17 mouse cellular contexts compared by ENCODE assay signal in genomic region chr13:42277751-42278150, GRCm38 (mm10). TPM values are rescaled to one million over a fixed set of nuclear protein-coding genes. Genes with fewer than 3 reads are reported as not detected.
A peak's percentile ranks its signal among the peaks of the same experiment; 100 is the strongest.
DNase-seq lines count a peak whose midpoint lies in the region; ATAC-seq lines count a peak whose summit lies in the region.
"Had no signal": no experiment of that assay in that cellular context is flagged by ENCODE, and none has a peak within 500 bp of the region (broad histone marks: within the 10 kb centered on the region; RNA-seq: fewer than 3 reads in every experiment).

No protein-coding gene starts in this region.

- H3K4me3 ChIP-seq in kidney, embryonic 14.5 days (ENCODE audit: low read length), result no peak overlapping the region
- H3K4me3 ChIP-seq in kidney, embryonic 15.5 days (replicated peaks), result no peak overlapping the region
- H3K4me3 ChIP-seq in hindbrain, embryonic 16.5 days (ENCODE audit: low read length), result no peak overlapping the region
- H3K4me3 ChIP-seq: forebrain, embryonic 12.5 days; lung, embryonic 15.5 days; midbrain, embryonic 10.5 days had no signal

- H3K4me2 ChIP-seq in kidney, embryonic 14.5 days (replicated peaks; ENCODE audit: low read depth, low read length), result no peak overlapping the region
- H3K4me2 ChIP-seq in kidney, embryonic 15.5 days, result no peak overlapping the region
- H3K4me2 ChIP-seq in hindbrain, embryonic 16.5 days (ENCODE audit: low read length), result no peak overlapping the region
- H3K4me2 ChIP-seq: forebrain, embryonic 12.5 days; lung, embryonic 15.5 days had no signal

- H3K9me3 ChIP-seq in kidney, embryonic 14.5 days (ENCODE audit: control insufficient read depth, low read length), result no peaks in the 10 kb centered on the region
- no peaks in the 10 kb centered on the region for H3K9me3 ChIP-seq in kidney, embryonic 15.5 days (replicated peaks)
- no peaks in the 10 kb centered on the region for H3K9me3 ChIP-seq in hindbrain, embryonic 16.5 days (ENCODE audit: control insufficient read depth, low read length)
- H3K9me3 ChIP-seq: forebrain, embryonic 12.5 days; lung, embryonic 15.5 days; midbrain, embryonic 10.5 days had no signal

- no peaks in the 10 kb centered on the region for H3K36me3 ChIP-seq in kidney, embryonic 14.5 days (ENCODE audit: control insufficient read depth, insufficient read depth, low read length)
- no peaks in the 10 kb centered on the region for H3K36me3 ChIP-seq in kidney, embryonic 15.5 days
- no peaks in the 10 kb centered on the region for H3K36me3 ChIP-seq in hindbrain, embryonic 16.5 days (ENCODE audit: control insufficient read depth, insufficient read depth, low read length)
- H3K36me3 ChIP-seq: forebrain, embryonic 12.5 days; lung, embryonic 15.5 days; midbrain, embryonic 10.5 days had no signal

- peak; percentile 73 for DNase-seq in kidney, adult 11 months
- peak; percentile 73 for DNase-seq in kidney, adult 18-20 months
- peak; percentile 33 to 56 for DNase-seq in kidney, postnatal 4 days
- DNase-seq: adrenal gland, adult 8-10 months; cerebellum, adult 9-11 months; lung, postnatal 4 days; right cerebral cortex, postnatal 14 days; spleen, adult 18-20 months; thymus, adult 18-20 months had no signal

- no peaks in the 10 kb centered on the region for H3K27me3 ChIP-seq in kidney, embryonic 14.5 days (ENCODE audit: control insufficient read depth, insufficient read depth, low read length)
- H3K27me3 ChIP-seq in kidney, embryonic 15.5 days, result no peaks in the 10 kb centered on the region
- H3K27me3 ChIP-seq in hindbrain, embryonic 16.5 days (replicated peaks; ENCODE audit: control insufficient read depth, insufficient read depth, low read length), result no peaks in the 10 kb centered on the region
- H3K27me3 ChIP-seq: forebrain, embryonic 12.5 days; lung, embryonic 15.5 days had no signal

- H3K4me1 ChIP-seq in kidney, embryonic 14.5 days (ENCODE audit: control insufficient read depth, insufficient read depth, low read length), result no peaks in the 10 kb centered on the region
- H3K4me1 ChIP-seq in kidney, embryonic 15.5 days, result no peaks in the 10 kb centered on the region; the same call in 1 of the 2 replicates
- no peaks in the 10 kb centered on the region for H3K4me1 ChIP-seq in hindbrain, embryonic 16.5 days (ENCODE audit: control insufficient read depth, insufficient read depth, low read depth, low read length)
- H3K4me1 ChIP-seq: forebrain, embryonic 12.5 days; lung, embryonic 15.5 days; midbrain, embryonic 10.5 days had no signal

- H3K9ac ChIP-seq in kidney, embryonic 14.5 days (ENCODE audit: low read depth, low read length), result no peak overlapping the region
- no peak overlapping the region for H3K9ac ChIP-seq in kidney, embryonic 15.5 days
- H3K9ac ChIP-seq in hindbrain, embryonic 16.5 days (ENCODE audit: low read depth, low read length), result no peak overlapping the region
- H3K9ac ChIP-seq: forebrain, embryonic 12.5 days; lung, embryonic 15.5 days had no signal

- WGBS in kidney, embryonic 14.5 days, result 71% methylated on average over 2 of the region's 2 CpGs
- 64% methylated on average over 2 of the region's 2 CpGs for WGBS in kidney, embryonic 15.5 days
- WGBS in hindbrain, embryonic 16.5 days, result 93% methylated on average over 2 of the region's 2 CpGs

- H3K27ac ChIP-seq in kidney, embryonic 14.5 days (ENCODE audit: low read depth, low read length), result no peak overlapping the region
- H3K27ac ChIP-seq in kidney, embryonic 15.5 days, result 0 out of 2 replicates have a peak overlapping the region, but pooled peaks have one; percentile 1
- no peak overlapping the region for H3K27ac ChIP-seq in hindbrain, embryonic 16.5 days (ENCODE audit: low read depth, low read length)
- H3K27ac ChIP-seq: forebrain, embryonic 12.5 days; hindbrain, postnatal 0 days; lung, embryonic 15.5 days; midbrain, embryonic 10.5 days had no signal

- no peak for ATAC-seq in kidney, embryonic 14.5 days (ENCODE audit: low FRiP score, low TSS enrichment)
- ATAC-seq in kidney, embryonic 15.5 days (replicated peaks; ENCODE audit: low FRiP score), result no peak
- no peak for ATAC-seq in activated CD4-positive, CD25-positive, alpha-beta regulatory T cell, adult 4 months
- no peak for ATAC-seq in hindbrain, embryonic 16.5 days
- ATAC-seq: hindbrain, postnatal 0 days had no signal

RNA-seq across cellular contexts. Expression of gene Edn1, which starts 23.5 kb away (rescaled TPM):
- polyA plus RNA-seq in kidney, embryonic 14.5 days (2014; fragmentation: Nextera tagmentation; extraction: Ambion mirVana), result 2.0 and 2.1 TPM in 2 replicates
- 2.4 and 2.6 TPM in 2 replicates for polyA plus RNA-seq in kidney, embryonic 15.5 days (2015; fragmentation: Nextera tagmentation; extraction: Ambion mirVana)
- polyA plus RNA-seq in activated CD4-positive, CD25-positive, alpha-beta regulatory T cell, adult 4 months (2017; shearing (Covaris generic)), result not detected
- 2.1 and 2.5 TPM in 2 replicates for polyA plus RNA-seq in hindbrain, embryonic 16.5 days (2015; fragmentation: Nextera tagmentation; extraction: Ambion mirVana)
